Mouse (Mus musculus): ENCODE results near the gene Nox3.

Nox3 gene

DNA sequence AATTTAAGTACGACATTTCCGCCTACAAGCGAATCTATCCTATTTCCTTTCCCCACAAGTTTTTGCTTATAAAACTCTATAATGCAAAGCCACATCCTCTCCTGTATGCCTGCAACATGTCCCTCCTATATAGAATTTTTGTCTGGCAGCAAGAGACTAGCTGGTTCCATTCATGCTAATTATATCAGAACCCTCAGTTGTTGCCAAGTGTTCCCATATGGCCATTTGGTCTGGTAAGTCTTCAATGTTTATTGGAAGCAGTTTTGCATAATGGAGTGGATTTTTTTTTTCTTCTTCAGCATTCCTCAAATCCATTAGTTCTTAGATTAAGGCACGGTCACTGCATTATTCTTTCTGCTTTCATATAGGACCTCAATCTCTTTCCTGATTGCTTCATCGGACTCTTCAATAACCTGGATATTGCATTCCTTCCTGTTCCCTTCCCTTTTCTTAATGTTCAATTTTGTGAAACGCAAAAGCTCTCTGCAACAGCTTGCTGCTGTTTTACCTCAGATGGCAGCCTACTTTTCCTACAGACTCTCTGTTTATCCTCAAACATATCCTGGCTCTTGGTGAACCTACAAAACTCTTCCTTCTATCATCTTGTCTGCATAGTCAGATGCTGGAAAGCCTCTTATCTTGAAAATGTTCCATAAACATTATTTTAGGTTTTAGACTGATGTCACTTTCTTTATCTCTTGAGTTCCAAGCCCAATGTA, 92.9 kb downstream of the Nox3 start:
- DNase-seq, result no peak

- DNase-seq, result no peak
These were observed 97.7 kb downstream of the Nox3 start for GRCm38 (mm10) chr17:3598393-3598792.

DNA sequence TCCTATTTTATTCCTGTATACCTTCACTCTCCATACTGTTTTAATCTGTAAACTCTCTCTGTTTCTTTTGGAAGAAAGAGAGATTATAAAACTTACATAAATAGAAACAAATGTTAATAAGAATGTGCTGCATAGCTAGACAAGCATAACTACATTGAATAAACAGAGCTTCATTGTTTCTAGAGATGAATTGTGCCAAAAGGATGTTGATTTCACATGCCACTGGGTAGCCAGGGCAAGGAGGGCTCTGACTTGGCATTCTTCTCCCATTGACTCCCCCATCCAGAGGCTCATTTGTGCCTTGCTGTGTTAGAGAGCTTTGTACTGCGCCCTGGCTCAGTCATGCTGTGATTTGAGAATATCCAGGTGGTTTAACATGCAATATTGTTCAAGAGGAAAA, 98.2 kb downstream of the Nox3 start:
- no peak for DNase-seq

DNA sequence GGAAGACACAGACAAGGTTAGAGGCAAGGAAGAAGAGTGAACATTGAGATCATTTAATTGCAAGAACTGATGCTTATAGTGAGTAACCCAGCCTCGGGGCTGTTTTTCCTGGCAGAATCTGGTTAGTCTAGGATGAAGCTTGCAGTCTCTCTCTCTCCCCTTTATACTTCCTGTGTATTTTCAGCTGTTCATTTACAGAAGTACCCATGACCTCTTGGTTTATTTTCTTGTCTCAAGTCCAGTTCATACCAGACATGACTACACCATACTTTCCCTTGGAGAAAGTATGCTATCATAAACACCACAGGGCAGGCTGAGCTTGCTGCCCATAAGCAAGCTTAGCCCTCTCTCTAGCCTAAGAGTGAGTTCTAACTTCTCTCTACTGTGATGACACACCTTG, 98.9 kb downstream of the Nox3 start:
- peak; percentile 24 for DNase-seq

Data from kidney, postnatal 10 days (tissue).